Mouse (Mus musculus) intestine, embryonic 14.5 days (tissue): Measurements from ENCODE around the gene Ubr4. TPM values are rescaled to one million over a fixed set of nuclear protein-coding genes. Genes with fewer than 3 reads are reported as not detected.

ENCODE experiments used
- ATAC-seq: fragments of 200-750 bp; cut with Nextera tagmentation; replicated peaks from 2 replicates; pipeline ENCODE4 v1.8.0; 2017; ENCODE audit warnings: low read depth, moderate number of reproducible peaks, moderate TSS enrichment, moderate library complexity; ENCODE audit not compliant: low FRiP score, low TSS enrichment
- DNase-seq: peaks from one replicate; pipeline ENCODE4 v3.0.0-alpha.2; 2018; ENCODE audit warnings: low spot score
- H3K27ac ChIP-seq: fragments of 300-500 bp; sonication (generic); 2 replicates; pipeline ENCODE4 v1.5.1; 2014; ENCODE audit warnings: low read depth, mild to moderate bottlenecking, control low read depth
- H3K27me3 ChIP-seq: fragments of 300-500 bp; sonication (generic); replicated peaks from 2 replicates; pipeline ENCODE4 v1.6.1; 2014; ENCODE audit warnings: low read length, control low read depth; ENCODE audit not compliant: control insufficient read depth, insufficient read depth
- H3K36me3 ChIP-seq: fragments of 300-500 bp; sonication (generic); 2 replicates; pipeline ENCODE4 v1.6.1; 2014; ENCODE audit warnings: low read length, control low read depth; ENCODE audit not compliant: control insufficient read depth, insufficient read depth
- H3K4me1 ChIP-seq: fragments of 300-500 bp; sonication (generic); replicated peaks from 2 replicates; pipeline ENCODE4 v1.6.1; 2014; ENCODE audit warnings: low read length, control low read depth, mixed read lengths; ENCODE audit not compliant: control insufficient read depth, insufficient read depth
- H3K4me2 ChIP-seq: fragments of 300-500 bp; sonication (generic); 2 replicates; pipeline ENCODE4 v1.6.1; 2014; ENCODE audit warnings: low read length
- H3K4me3 ChIP-seq: fragments of 300-500 bp; sonication (generic); 2 replicates; pipeline ENCODE4 v1.5.1; 2014; ENCODE audit warnings: low read depth, low read length, control low read depth, mixed read lengths
- H3K9ac ChIP-seq: fragments of 300-500 bp; sonication (generic); 2 replicates; pipeline ENCODE4 v1.6.1; 2014; ENCODE audit warnings: mild to moderate bottlenecking, low read length
- H3K9me3 ChIP-seq: fragments of 300-500 bp; sonication (generic); 2 replicates; pipeline ENCODE4 v1.6.1; 2016; ENCODE audit warnings: low read length, control low read depth; ENCODE audit not compliant: control insufficient read depth
- WGBS: fragments of 180-500 bp; shearing (Covaris S2); extraction: QIAGEN DNeasy Blood & Tissue Kit; methylation state at CpG from one replicate; pipeline ENCODE4 v1.1.7; 2014; 5-methylcytosine and 5-hydroxymethylcytosine counted together
- polyA plus RNA-seq: library from polyadenylated mRNA; unstranded; fragments of >200 nt; fragmentation: Nextera tagmentation; extraction: Ambion mirVana; gene quantifications from 2 replicates; pipeline ENCODE4 v1.2.1, GENCODE M21; 2014

Gene Ubr4
- polyA plus RNA-seq, 1 experiment from 2014 or later, result 76.6 TPM

DNA sequence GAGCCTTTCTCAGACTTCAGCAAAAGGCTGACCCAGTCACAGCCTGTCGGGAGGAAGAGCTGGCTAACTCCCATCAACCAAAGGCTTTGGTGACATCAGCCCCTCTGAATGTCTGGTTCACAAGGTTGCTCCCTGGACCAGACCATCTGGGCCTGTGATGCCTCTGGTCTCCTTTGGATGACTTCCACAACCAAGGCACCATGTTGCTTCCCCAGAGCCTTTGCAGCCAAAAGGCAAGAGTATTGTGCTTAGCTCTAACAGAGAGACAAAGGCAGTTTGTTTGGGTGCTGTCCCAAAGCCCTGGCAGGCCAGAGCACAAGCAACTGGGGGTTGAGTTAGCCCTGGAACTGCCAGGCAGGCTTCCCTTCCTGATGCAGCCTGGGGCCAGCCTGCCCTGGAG is 137.5 kb downstream of the Ubr4 start:
- H3K4me1 ChIP-seq, result no peaks in the 10 kb centered on the region
- no peak overlapping the region for H3K4me2 ChIP-seq
- no peaks in the 10 kb centered on the region for H3K9me3 ChIP-seq
- no peak for DNase-seq
- no peak overlapping the region for H3K4me3 ChIP-seq
- WGBS, result 87% methylated on average over 1 of the region's 1 CpGs
- peaks cover 68% of the 10 kb centered on the region for H3K36me3 ChIP-seq
- ATAC-seq, result no peak
- no peak overlapping the region for H3K27ac ChIP-seq
- H3K27me3 ChIP-seq, result no peaks in the 10 kb centered on the region
- H3K9ac ChIP-seq, result no peak overlapping the region

- H3K9me3 ChIP-seq, result no peaks in the 10 kb centered on the region
- H3K27ac ChIP-seq, result no peak overlapping the region
- no peak overlapping the region for H3K4me3 ChIP-seq
- peaks cover 62% of the 10 kb centered on the region for H3K36me3 ChIP-seq
- no peaks in the 10 kb centered on the region for H3K27me3 ChIP-seq
- no peak overlapping the region for H3K9ac ChIP-seq
- ATAC-seq, result no peak
- DNase-seq, result no peak
- 86% methylated on average over 11 of the region's 11 CpGs for WGBS
- H3K4me2 ChIP-seq, result no peak overlapping the region
- no peaks in the 10 kb centered on the region for H3K4me1 ChIP-seq
Measured at GRCm38 (mm10) chr4:139490413-139491055, 138.1 kb downstream of the Ubr4 start.

DNA sequence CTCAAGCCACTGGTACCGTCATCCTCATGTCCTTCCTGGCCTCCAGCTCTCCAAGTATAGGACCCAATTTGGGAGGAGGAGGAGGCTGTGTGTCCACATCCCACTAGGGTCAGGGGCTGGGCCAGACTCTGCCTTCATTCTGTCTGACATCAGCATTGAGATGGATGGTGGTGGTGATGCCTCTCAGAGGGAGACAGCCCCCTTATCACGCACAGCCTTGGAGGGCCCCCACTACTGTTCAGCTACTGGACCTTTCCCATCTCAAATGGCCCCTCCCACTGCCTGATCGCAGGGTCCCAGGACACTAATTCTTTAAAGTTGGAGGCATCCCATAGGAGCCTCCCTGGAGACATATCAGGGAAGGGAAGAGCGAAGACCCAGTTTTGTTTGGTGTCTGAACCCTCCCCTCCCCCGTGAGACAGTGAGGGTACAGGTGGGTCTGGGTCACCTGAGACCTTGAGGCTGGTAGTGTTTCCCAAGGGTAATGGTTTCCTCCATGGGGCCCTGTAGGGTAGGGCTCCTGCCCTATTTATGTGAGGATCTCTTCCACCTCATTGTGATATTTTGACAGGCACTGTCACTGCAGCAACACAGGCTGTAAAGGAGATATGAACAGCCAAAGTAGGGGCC is 139.2 kb downstream of the Ubr4 start:
- ATAC-seq (no peak), DNase-seq (no peak)
- Histone ChIP-seq H3K9ac (no peak overlapping the region), H3K36me3 (peaks cover 54% of the 10 kb centered on the region), H3K4me1 (no peaks in the 10 kb centered on the region), H3K27ac (no peak overlapping the region), H3K27me3 (no peaks in the 10 kb centered on the region), H3K4me2 (no peak overlapping the region), H3K4me3 (no peak overlapping the region), H3K9me3 (no peaks in the 10 kb centered on the region)
- WGBS, result 83% methylated on average over 5 of the region's 5 CpGs

DNA sequence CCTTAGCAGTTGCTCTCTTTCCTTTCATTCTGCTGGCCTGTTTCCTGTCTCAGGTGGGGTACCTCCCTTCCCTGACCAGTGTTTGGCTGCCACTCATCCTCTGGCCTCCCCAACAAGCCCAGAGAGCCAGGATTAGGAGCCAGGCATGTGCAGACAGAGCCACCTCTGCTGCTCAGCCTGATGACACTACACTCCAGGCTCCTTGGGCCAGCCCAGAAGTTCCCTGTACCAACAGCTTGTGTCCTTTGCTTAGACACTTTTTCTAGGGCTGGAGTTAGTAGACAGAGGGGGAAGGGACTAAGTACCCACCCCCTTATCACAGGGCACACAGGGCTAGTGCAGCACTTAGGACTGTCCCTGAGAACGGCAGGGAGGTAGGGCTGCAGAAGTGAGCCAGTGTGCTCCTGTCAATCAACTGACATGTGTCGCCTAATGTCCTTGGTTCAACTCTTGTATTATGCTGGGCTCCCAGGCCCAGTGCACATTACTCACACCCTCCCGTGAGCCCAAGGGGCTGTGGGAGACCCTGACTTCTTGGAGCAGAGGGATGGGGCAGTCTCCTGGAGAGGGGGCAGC is 139.9 kb downstream of the Ubr4 start:
- no peak overlapping the region for H3K27ac ChIP-seq
- no peak overlapping the region for H3K9ac ChIP-seq
- H3K4me1 ChIP-seq, result no peaks in the 10 kb centered on the region
- H3K4me3 ChIP-seq, result no peak overlapping the region
- H3K4me2 ChIP-seq, result no peak overlapping the region
- peaks cover 48% of the 10 kb centered on the region for H3K36me3 ChIP-seq
- 0 out of 2 replicates have a peak, but pooled peaks have one; percentile 13 for ATAC-seq
- DNase-seq, result no peak
- no peaks in the 10 kb centered on the region for H3K27me3 ChIP-seq
- no peaks in the 10 kb centered on the region for H3K9me3 ChIP-seq
- 52% methylated on average over 3 of the region's 3 CpGs for WGBS

DNA sequence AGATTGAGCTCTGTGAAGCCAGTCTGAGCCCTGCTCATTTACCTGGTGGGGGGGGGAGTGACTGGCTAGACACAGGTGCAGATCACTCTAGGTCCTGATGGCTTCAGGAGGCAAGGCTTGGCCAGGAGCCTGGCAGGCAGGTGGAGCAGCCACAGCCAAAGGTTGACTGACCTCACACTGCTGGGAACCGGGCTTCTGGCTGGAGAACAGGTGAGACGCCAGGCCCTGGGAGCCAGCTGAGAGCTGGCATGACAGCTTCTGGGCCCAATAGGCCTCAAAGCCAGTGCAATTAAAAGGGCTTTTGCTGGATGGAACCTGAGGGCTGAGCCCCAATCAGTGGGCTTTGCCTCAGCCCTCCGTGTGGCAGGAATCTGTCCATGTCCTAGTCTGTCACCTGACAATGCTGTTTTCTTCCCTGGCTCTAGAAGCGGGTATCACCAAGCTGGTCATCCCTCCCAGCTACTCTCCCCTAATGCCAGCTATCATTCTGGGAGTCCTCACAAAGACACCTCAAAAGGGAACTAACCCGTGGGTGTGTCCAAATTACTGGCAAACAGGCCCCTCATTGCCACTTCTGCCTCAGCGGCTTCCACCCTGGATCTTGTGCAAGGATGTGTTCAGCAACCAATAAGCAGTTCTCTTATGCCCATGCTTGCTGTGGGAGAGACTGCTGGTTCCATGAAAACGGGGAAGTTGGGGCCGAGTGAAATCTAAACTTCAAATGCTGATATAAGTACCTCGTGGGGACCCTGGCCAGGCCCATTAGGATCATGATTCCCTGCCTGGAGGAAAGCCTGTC is 141.0 kb downstream of the Ubr4 start:
- Histone ChIP-seq H3K9me3 (no peaks in the 10 kb centered on the region), H3K9ac (no peak overlapping the region), H3K4me1 (no peaks in the 10 kb centered on the region), H3K4me2 (no peak overlapping the region), H3K36me3 (peaks cover 38% of the 10 kb centered on the region), H3K4me3 (no peak overlapping the region), H3K27ac (no peak overlapping the region), H3K27me3 (no peaks in the 10 kb centered on the region)
- 65% methylated on average over 9 of the region's 9 CpGs for WGBS
- ATAC-seq, result no peak
- no peak for DNase-seq

- Histone ChIP-seq H3K27ac (no peak overlapping the region), H3K9ac (no peak overlapping the region), H3K4me2 (no peak overlapping the region), H3K27me3 (no peaks in the 10 kb centered on the region), H3K36me3 (no peaks in the 10 kb centered on the region), H3K9me3 (0 out of 2 replicates have a peak, but pooled peaks cover 3% of the 10 kb centered on the region), H3K4me1 (no peaks in the 10 kb centered on the region), H3K4me3 (no peak overlapping the region)
- DNase-seq, result no peak
- ATAC-seq, result no peak
- 70% methylated on average over 14 of the region's 14 CpGs for WGBS
Measured at GRCm38 (mm10) chr4:139500814-139501213, 148.4 kb downstream of the Ubr4 start.

- WGBS, result 77% methylated on average over 6 of the region's 6 CpGs
Measured at GRCm38 (mm10) chr4:139501702-139502101, 149.3 kb downstream of the Ubr4 start.

GRCm38 (mm10) chr4:139503919-139504318 is 151.5 kb downstream of the Ubr4 start:
- no peak overlapping the region for H3K27ac ChIP-seq
- H3K36me3 ChIP-seq, result no peaks in the 10 kb centered on the region
- H3K4me2 ChIP-seq, result no peak overlapping the region
- ATAC-seq (no peak), DNase-seq (no peak)
- no peak overlapping the region for H3K9ac ChIP-seq
- H3K4me3 ChIP-seq, result no peak overlapping the region
- WGBS, result 84% methylated on average over 8 of the region's 8 CpGs
- H3K9me3 ChIP-seq, result 0 out of 2 replicates have a peak, but pooled peaks cover 4% of the 10 kb centered on the region
- no peaks in the 10 kb centered on the region for H3K27me3 ChIP-seq
- no peaks in the 10 kb centered on the region for H3K4me1 ChIP-seq

More at GRCm38 (mm10) chr4:139501702-139502101, 149.3 kb downstream of the Ubr4 start:
- H3K9ac ChIP-seq, result no peak overlapping the region
- no peaks in the 10 kb centered on the region for H3K27me3 ChIP-seq
- no peaks in the 10 kb centered on the region for H3K36me3 ChIP-seq
- H3K4me2 ChIP-seq, result no peak overlapping the region
- H3K4me1 ChIP-seq, result no peaks in the 10 kb centered on the region
- no peak overlapping the region for H3K27ac ChIP-seq
- ATAC-seq (no peak), DNase-seq (no peak)
- no peak overlapping the region for H3K4me3 ChIP-seq
- 0 out of 2 replicates have a peak, but pooled peaks cover 4% of the 10 kb centered on the region for H3K9me3 ChIP-seq
